Mouse (Mus musculus): ENCODE measurements around the gene Shmt2.

- TF ChIP-seq CTCF (IDR thresholded peaks at IDR 0.05; ENCODE audit: low read depth), result no peak
- no peak for TF ChIP-seq EP300 (IDR thresholded peaks at IDR 0.05; ENCODE audit: low read depth)
Observed at GRCm38 (mm10) chr10:127510895-127511617, 11.2 kb downstream of the Shmt2 start.
